Mouse (Mus musculus) heart, adult 2 months (tissue): ENCODE results near the gene Adam19. TPM values are rescaled to one million over a fixed set of nuclear protein-coding genes. Genes with fewer than 3 reads are reported as not detected.

Experiments used
- DNase-seq, 2 experiments: peaks; one replicate each; pipeline ENCODE4 v3.0.0; 2021
- H3K27ac ChIP-seq: fragments of 200-600 bp; 2 replicates; pipeline ENCODE4 v1.8.1; 2022
- H3K27me3 ChIP-seq: fragments of 200-500 bp; 2 replicates; pipeline ENCODE4 v1.6.1; 2012; ENCODE audit warnings: mild to moderate bottlenecking, low read length, inconsistent platforms, mixed read lengths; ENCODE audit not compliant: control insufficient read depth, insufficient read depth
- H3K36me3 ChIP-seq: fragments of 200-500 bp; 2 replicates; pipeline ENCODE4 v1.6.1; 2012; ENCODE audit warnings: low read length, inconsistent platforms; ENCODE audit not compliant: control insufficient read depth, insufficient read depth
- H3K4me1 ChIP-seq: fragments of 200-500 bp; 2 replicates; pipeline ENCODE4 v1.6.1; 2011; ENCODE audit warnings: low read length; ENCODE audit not compliant: control insufficient read depth, insufficient read depth
- H3K4me3 ChIP-seq: fragments of 200-600 bp; 2 replicates; pipeline ENCODE4 v1.8.1; 2022
- H3K79me2 ChIP-seq: fragments of 200-500 bp; replicated peaks from 2 replicates; pipeline ENCODE4 v1.6.1; 2012; ENCODE audit warnings: mild to moderate bottlenecking, inconsistent platforms, low read length, moderate library complexity, mixed read lengths; ENCODE audit not compliant: control insufficient read depth, insufficient read depth
- H3K9ac ChIP-seq: fragments of 200-500 bp; 2 replicates; pipeline ENCODE4 v1.6.1; 2012; ENCODE audit warnings: low read depth, mild to moderate bottlenecking, control low read depth, inconsistent platforms, low read length, mixed read lengths
- CTCF ChIP-seq: fragments of 200-600 bp; IDR thresholded peaks from 2 replicates; pipeline ENCODE4 v1.8.1; 2022; ENCODE audit warnings: antibody characterized with exemption, mild to moderate bottlenecking, moderate library complexity
- EP300 ChIP-seq: fragments of 200-500 bp; IDR thresholded peaks from 2 replicates; pipeline ENCODE4 v1.6.1; 2011; ENCODE audit warnings: low read depth, low read length, control low read depth; ENCODE audit not compliant: insufficient read depth
- POLR2A ChIP-seq: fragments of 200-500 bp; IDR thresholded peaks from 2 replicates; pipeline ENCODE4 v1.6.1; 2011; ENCODE audit warnings: mild to moderate bottlenecking, low read depth, low read length, control low read depth; ENCODE audit not compliant: insufficient read depth
- WGBS: fragments of 180-500 bp; shearing (Covaris S2); methylation state at CpG from one replicate; pipeline ENCODE4 v1.1.7; 2018; 5-methylcytosine and 5-hydroxymethylcytosine counted together
- intact Hi-C: fragments of 180-260 bp; cut with DNase I; formaldehyde crosslinking; loops from one replicate; pipeline ENCODE4 v1.15.1; 2025
- polyA plus RNA-seq: library from polyadenylated mRNA; depleted of rRNA; stranded (reverse); fragments of >200 nt; gene quantifications from 2 replicates; pipeline ENCODE4 v1.2.3, GENCODE M21; 2012
- total RNA-seq, 2 experiments: library from RNA; stranded (reverse); gene quantifications; 2 replicates each; pipeline ENCODE4 v1.2.3; 2021

The Adam19 gene
- total and polyA plus RNA-seq, 3 experiments, result 17.7 to 63.9 (median 21.9) TPM

DNA sequence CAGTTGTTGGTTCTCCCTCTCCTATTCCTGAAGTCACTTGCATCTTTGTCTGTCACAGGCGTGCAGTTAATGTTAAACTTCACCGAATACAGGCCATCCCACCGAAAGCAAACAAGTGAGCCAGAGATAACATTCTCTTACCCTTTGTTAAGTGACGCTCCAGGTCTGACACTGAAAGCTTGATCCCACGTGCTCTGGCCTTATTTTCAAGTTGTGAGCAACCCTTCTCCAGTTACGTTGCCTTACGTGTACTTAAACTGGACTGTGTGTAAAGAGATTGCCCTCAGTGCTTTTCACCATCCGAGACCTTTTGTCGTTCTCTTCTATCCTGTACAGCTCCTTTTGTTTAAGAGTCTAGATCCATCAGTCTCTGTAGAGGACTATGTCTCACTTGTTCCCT is 2.2 kb downstream of the Adam19 start:
- DNase-seq, result peak in 1 of 2 experiments; percentile 41
- intact Hi-C loops, result no loop called here

DNA sequence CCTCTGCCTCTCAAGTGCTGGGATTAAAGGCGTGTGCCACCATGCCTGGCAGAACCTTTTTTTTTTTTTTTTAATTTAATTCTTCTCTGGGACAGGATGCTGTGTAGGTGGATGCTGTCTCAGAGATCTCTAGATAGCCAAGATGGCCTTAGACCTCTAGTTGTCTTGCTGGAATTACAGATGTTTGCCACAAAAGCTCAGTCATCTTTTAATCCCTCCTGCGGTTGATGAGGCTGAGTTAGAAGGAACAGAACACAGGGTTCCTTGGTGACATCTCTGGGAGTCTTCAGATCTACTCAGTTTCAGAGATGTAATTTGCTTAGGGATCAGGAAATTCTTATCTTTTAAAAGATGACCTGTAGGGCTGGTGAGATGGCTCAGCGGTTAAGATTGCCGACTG is 3.1 kb downstream of the Adam19 start:
- Histone ChIP-seq H3K9ac (no peak overlapping the region), H3K27me3 (no peaks in the 10 kb centered on the region), H3K36me3 (peaks cover 21% of the 10 kb centered on the region), H3K79me2 (0 out of 2 replicates have a peak, but pooled peaks cover 2% of the 10 kb centered on the region), H3K4me3 (no peak overlapping the region), H3K27ac (no peak overlapping the region), H3K4me1 (peaks cover 19% of the 10 kb centered on the region)
- intact Hi-C loops, result no loop called here
- no peak for TF ChIP-seq POLR2A
- no peak for TF ChIP-seq EP300
- TF ChIP-seq CTCF, result no peak
- DNase-seq, result no peak
- 80% methylated on average over 4 of the region's 4 CpGs for WGBS

More for the DNA sequence above, 2.2 kb downstream of the Adam19 start:
- Histone ChIP-seq H3K36me3 (peaks cover 21% of the 10 kb centered on the region), H3K79me2 (0 out of 2 replicates have a peak, but pooled peaks cover 2% of the 10 kb centered on the region), H3K4me3 (peak overlapping the region; percentile 84), H3K27me3 (no peaks in the 10 kb centered on the region), H3K27ac (peak overlapping the region; percentile 90), H3K4me1 (peaks cover 15% of the 10 kb centered on the region), H3K9ac (peak overlapping the region; percentile 63)
- 7% methylated on average over 9 of the region's 9 CpGs for WGBS
- no peak for TF ChIP-seq POLR2A
- no peak for TF ChIP-seq CTCF
- no peak for TF ChIP-seq EP300

DNA sequence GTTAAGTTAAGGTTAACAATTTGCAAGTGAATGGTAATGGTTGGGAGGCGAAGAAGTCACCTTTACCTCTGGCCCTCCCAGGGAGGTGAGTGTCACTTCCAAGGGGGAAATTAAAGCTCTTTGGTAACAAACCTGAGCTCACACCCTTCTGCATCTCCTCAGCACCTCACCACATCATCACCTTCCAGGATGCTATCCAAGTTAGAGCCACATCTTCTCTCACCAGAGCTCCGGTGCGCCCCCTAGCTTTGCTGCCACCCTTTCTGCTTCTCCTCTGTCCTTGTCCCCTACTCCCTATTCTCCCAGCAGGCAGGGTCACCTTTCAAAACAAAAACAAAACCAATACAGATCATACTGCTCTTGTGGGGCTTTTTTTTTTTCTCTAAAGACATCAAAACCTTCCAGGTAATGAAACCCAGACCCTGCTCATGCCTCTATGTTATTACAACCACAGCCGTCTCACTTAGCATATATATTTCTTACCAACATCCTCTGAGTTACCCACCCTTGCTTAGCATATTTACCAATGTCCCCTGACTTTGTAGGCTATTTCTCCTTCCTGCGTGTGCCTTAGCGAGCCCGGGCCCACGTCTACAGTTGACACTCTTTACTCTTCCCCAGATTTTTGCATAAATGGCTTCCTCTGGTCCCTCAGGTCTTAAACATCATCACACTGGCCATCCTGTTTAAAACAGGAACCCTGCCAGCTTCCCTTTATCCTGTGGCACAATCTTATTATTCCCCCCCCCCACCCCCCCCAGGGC is 4.3 kb downstream of the Adam19 start:
- intact Hi-C loops, result no loop called here
- peak overlapping the region; percentile 38; the same call in 1 of the 2 replicates for H3K27ac ChIP-seq
- H3K79me2 ChIP-seq, result 0 out of 2 replicates have a peak, but pooled peaks cover 2% of the 10 kb centered on the region
- no peaks in the 10 kb centered on the region for H3K27me3 ChIP-seq
- TF ChIP-seq POLR2A (no peak), CTCF (peak; percentile 54), EP300 (no peak)
- peaks cover 27% of the 10 kb centered on the region for H3K36me3 ChIP-seq
- H3K9ac ChIP-seq, result no peak overlapping the region
- no peak for DNase-seq
- no peak overlapping the region for H3K4me3 ChIP-seq
- WGBS, result 76% methylated on average over 8 of the region's 8 CpGs
- peaks cover 25% of the 10 kb centered on the region for H3K4me1 ChIP-seq

DNA sequence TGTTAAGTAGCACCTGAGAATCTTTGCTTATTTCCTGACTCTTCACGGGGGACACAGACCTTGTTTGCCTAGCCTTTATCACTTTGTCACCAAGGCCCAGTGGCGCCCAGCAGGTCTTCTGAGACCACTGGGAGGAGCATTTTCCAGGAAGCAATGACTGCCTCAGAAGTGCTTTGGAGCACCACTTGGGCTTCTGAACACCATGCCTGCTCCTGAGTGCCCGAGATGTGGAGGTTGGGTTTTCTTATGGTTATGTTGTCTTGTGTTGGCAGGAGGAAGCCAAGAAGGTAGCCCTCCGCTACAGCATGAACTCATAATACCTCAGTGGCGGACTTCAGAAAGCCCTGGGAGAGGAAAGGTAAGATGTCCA is 4.8 kb downstream of the Adam19 start:
- DNase-seq, result no peak
- 67% methylated on average over 5 of the region's 5 CpGs for WGBS
- intact Hi-C loops, result no loop called here
- no peak overlapping the region for H3K4me3 ChIP-seq
- H3K36me3 ChIP-seq, result peaks cover 27% of the 10 kb centered on the region
- H3K27ac ChIP-seq, result peak overlapping the region; percentile 34
- H3K79me2 ChIP-seq, result 0 out of 2 replicates have a peak, but pooled peaks cover 2% of the 10 kb centered on the region
- H3K27me3 ChIP-seq, result no peaks in the 10 kb centered on the region
- peaks cover 30% of the 10 kb centered on the region for H3K4me1 ChIP-seq
- no peak overlapping the region for H3K9ac ChIP-seq
- TF ChIP-seq CTCF, result no peak
- TF ChIP-seq POLR2A, result no peak
- TF ChIP-seq EP300, result no peak

DNA sequence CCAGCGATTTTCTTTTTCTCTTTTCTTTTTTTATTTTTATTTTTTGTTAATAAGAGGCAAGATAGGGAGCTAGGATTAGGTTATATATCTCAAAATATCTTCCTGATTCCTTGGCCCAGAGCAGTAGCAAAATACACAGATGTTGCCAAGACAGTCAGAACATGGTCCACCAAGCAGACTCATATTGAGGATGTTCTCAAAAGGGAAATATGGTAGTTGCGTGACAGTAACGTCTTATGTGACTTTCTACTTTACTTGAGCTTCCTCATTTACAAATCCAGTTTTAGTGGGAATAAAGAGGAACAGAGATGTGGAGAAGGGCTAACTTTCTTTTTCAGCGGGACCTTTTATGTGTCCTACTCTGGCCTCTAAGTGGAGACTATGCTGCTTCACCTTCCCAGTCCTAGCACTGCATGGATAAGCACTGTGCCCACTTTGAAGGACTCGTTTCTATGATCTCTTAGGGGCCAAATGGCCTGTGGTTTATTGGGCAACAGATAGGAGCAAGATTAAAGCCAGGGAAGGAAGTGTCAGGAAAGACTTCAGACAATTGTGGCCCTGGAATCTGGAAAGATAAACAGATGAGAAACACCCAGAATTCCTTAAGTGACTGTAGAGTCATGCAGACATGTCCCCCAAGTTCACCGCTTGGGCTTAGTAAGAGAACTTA is 6.1 kb downstream of the Adam19 start:
- Histone ChIP-seq H3K27me3 (no peaks in the 10 kb centered on the region), H3K36me3 (peaks cover 31% of the 10 kb centered on the region), H3K79me2 (0 out of 2 replicates have a peak, but pooled peaks cover 2% of the 10 kb centered on the region), H3K27ac (peak overlapping the region; percentile 90), H3K9ac (no peak overlapping the region), H3K4me1 (peaks cover 38% of the 10 kb centered on the region), H3K4me3 (no peak overlapping the region)
- WGBS, result 35% methylated on average over 6 of the region's 6 CpGs
- TF ChIP-seq POLR2A (no peak), EP300 (no peak), CTCF (no peak)
- intact Hi-C loops, result no loop called here
- DNase-seq, result no peak

DNA sequence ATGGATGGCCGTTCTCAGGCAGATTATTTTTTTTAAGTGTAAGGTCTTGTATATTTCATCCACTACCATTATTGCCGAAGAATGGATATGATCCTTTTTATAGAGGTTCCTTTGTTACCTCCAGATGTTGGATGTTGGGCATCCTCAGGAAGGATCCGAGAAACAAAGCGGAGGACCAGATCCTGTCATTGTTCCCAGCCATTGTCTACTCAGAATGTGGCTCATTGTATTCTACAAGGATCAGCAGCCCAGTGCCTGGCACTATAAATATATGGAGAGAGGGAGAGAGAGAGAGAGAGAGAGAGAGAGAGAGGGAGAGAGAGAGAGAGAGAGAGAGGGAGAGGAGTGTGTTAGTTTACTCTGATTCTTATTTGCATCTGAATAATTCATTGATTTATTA is 6.8 kb downstream of the Adam19 start:
- Histone ChIP-seq H3K79me2 (0 out of 2 replicates have a peak, but pooled peaks cover 2% of the 10 kb centered on the region), H3K4me3 (no peak overlapping the region), H3K36me3 (peaks cover 29% of the 10 kb centered on the region), H3K27me3 (no peaks in the 10 kb centered on the region), H3K27ac (peak overlapping the region; percentile 90), H3K4me1 (peaks cover 38% of the 10 kb centered on the region), H3K9ac (no peak overlapping the region)
- 26% methylated on average over 4 of the region's 4 CpGs for WGBS
- peak in 1 of 2 experiments; percentile 15 for DNase-seq
- TF ChIP-seq CTCF (no peak), EP300 (no peak), POLR2A (no peak)
- intact Hi-C loops, result no loop called here
